Mouse (Mus musculus) E14TG2a.4 (cell line): ENCODE data around the gene Abl2.

Source experiments
- CTCF ChIP-seq: conservative IDR thresholded peaks from 2 replicates; pipeline ENCODE4 v1.5.1; 2014; ENCODE audit warnings: low read length
- POU5F1 ChIP-seq: IDR thresholded peaks from 2 replicates; pipeline ENCODE4 v1.6.1; 2014; ENCODE audit warnings: low read length, borderline replicate concordance

DNA sequence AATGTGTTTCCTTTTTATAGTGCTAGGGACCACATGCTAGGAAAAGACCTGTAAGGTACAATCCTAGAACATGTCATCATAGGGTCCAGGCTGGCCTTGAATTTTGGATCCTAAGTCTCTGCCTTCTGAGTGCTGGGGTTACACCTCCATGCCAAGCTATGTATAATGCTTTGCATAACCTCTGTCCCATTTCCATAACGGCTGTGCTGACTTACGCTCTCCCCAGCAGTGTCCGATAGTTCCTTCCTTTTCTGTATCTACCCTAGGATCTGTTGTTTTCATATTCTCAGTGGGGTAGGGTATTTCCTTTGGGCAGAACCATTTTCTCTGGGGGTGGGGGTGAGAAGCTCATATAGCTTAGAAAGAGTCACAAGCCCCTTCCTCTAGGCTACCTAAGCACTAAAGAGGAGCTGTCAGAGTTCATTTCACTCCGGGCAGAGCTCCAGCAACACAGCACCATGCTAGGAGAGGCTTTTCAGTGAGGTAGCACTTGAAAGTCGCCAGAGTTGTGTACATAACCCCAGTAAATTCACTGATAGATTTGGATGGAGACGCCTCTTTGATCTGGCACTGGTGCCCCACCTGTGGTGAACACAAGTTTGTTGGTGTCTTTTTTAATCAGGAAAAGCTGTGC is 93.7 kb downstream of the Abl2 start:
- TF ChIP-seq CTCF (no peak), POU5F1 (no peak)
